Mouse (Mus musculus) embryo, embryonic 11.5 days (tissue): Measurements from ENCODE around the gene Sipa1l2.

Experiments
- DNase-seq: peaks from one replicate; pipeline ENCODE4 v3.0.0-alpha.2; 2012; ENCODE audit warnings: low read depth, low spot score

Gene Sipa1l2

DNA sequence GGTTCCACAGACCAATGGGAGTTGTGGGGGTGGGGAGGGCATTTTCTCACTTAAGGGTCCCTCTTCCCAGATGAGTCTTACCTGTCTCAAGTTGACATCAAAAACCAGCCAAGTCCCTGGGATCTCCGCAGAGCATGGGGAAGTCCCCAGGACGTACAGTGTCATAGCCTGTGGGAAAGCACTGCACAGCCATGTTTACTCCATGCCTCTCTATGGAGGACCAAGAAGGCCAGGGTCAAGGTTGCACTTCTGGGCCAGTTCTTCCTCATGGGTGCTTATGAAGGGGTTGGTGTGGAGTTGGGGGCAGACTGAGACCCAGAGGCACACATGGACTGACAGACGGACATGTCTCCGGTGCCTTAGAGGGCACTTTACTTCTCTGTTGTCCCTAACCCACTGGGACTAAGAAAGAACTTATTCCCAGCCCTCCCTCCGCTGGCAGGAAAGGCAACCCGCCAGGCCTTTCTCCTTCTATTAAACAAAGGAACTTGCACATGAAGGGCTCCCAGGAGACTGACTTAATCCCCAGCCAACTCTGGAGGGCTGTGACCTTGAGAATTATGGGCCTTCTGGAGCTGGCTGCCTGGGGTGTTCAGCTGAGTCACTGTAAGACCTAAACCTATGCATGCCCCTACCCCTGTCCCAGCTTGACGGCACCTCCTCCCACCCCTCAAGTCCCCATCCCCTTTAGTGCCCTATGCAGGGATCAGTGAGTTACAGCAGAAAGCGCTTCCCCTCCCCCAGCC, 199.9 kb downstream of the Sipa1l2 start:
- no peak for DNase-seq

DNA sequence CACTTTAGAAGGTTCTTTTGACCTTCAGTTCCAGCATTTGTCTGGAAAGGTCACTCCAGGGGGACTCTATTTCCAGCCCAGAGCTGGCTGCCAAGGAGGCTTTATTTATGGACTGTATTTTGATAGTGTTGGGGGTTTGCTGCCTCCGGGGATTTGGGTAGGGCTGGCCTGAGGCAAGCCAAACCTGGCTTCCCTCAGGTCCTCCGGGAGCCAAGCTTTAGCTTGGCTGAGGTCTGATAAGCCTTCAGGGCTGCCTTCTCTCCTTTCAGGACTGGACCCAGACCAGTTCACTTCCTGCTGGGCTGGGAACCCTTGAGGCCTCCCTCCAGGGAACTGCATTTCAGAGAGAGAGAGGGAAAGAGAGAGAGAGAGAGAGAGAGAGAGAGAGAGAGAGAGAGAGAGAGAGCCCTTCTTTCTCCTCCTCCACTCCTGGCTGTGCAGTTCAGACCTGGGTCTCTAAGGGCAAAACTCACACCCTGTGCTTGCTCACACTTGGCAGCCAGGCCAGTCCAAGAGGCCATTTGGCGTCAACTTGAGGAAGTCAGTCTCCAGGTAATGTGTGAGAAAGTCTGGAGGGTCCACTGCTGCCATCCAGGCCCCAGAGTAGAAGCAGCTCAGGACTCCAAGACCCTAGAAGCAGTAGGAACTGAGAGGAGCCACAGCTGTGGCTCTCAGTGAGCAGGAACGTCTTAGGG, 201.1 kb downstream of the Sipa1l2 start:
- DNase-seq, result no peak
